Mouse (Mus musculus) kidney, adult 2 months (tissue): ENCODE data around the gene Wbp1.

ENCODE experiments used
- CTCF ChIP-seq: fragments of 200-500 bp; conservative IDR thresholded peaks from 2 replicates; pipeline ENCODE4 v1.5.1; 2011; ENCODE audit warnings: low read depth, mild to moderate bottlenecking, control low read depth, low read length, moderate library complexity, mixed read lengths; ENCODE audit not compliant: insufficient read depth, insufficient read length
- POLR2A ChIP-seq: fragments of 200-500 bp; IDR thresholded peaks from one replicate; pipeline ENCODE4 v1.6.1; 2011; ENCODE audit warnings: low read depth, low read length, control low read depth

GRCm38 (mm10) chr6:83147280-83147679 is 25.9 kb upstream of the Wbp1 start:
- no peak for TF ChIP-seq POLR2A
- TF ChIP-seq CTCF: no peak
